Mouse (Mus musculus): ENCODE measurements around the gene Psors1c2. TPM values are rescaled to one million over a fixed set of nuclear protein-coding genes. Genes with fewer than 3 reads are reported as not detected.

Gene Psors1c2
- polyA plus RNA-seq, 1 experiment from 2014 or later = 1.9 TPM

DNA sequence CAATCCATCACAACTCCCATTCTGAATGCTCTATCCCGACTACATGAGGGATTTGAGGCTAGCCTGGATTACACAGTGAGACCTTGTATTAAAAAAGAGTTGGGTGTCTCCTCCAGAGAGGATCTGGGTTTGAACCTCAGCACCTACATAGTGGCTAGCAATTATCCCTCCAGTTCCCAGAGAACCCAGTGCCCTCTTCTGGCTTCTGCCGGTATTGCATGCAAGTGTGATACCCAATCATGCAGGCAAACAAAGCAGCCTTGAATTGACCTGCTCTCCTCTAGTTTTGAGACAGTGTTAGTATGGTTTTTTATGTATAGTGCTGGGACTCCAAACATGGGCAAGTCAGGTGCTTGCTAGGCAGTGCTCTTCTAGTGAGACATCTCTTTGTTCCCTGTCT, 19.1 kb upstream of the Psors1c2 start:
- H3K4me1 ChIP-seq (ENCODE audit: control insufficient read depth, insufficient read depth, low read length) = peaks cover 12% of the 10 kb centered on the region; the same call in 1 of the 2 replicates
- DNase-seq (ENCODE audit: low spot score) (no peak), ATAC-seq (ENCODE audit: low read depth) (no peak)
- no peaks in the 10 kb centered on the region for H3K9me3 ChIP-seq (ENCODE audit: control insufficient read depth, low read length)
- peaks cover 8% of the 10 kb centered on the region; the same call in 1 of the 2 replicates for H3K36me3 ChIP-seq (ENCODE audit: control insufficient read depth, insufficient read depth, low read length)
- peak overlapping the region; percentile 83 for H3K4me2 ChIP-seq (ENCODE audit: low read depth, low read length)
- WGBS = 24% methylated on average over 2 of the region's 2 CpGs
- H3K9ac ChIP-seq (ENCODE audit: low read depth, low read length) = peak overlapping the region; percentile 63; the same call in 1 of the 2 replicates
- no peak overlapping the region for H3K27ac ChIP-seq (replicated peaks; ENCODE audit: low read depth, low read length)
- no peaks in the 10 kb centered on the region for H3K27me3 ChIP-seq (replicated peaks; ENCODE audit: control insufficient read depth, insufficient read depth, low read length)
- no peak overlapping the region; the same call in 1 of the 2 replicates for H3K4me3 ChIP-seq (ENCODE audit: low read depth, low read length)

DNA sequence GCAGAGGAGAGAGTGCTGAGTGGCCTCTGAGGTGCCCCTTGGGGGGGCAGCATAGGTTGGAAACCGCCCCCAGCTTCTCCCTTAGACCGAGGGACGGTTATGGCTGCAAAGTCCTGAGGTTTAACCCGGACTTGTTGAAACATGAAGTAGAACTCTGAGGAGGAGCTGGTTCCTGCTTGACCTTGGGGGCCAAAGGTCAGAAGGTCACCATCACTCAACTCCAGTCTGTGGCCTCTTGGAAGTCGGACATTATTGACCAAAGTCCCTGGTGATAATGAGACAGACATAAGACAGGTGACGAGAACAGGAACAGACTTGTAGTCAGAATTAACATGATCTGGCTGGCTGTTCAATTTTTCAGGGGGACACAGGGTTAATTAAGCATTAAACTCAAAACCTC, 18.2 kb upstream of the Psors1c2 start:
- Histone ChIP-seq H3K27ac (replicated peaks; ENCODE audit: low read depth, low read length) (no peak overlapping the region), H3K4me1 (ENCODE audit: control insufficient read depth, insufficient read depth, low read length) (peaks cover 12% of the 10 kb centered on the region; the same call in 1 of the 2 replicates), H3K27me3 (replicated peaks; ENCODE audit: control insufficient read depth, insufficient read depth, low read length) (no peaks in the 10 kb centered on the region), H3K9me3 (ENCODE audit: control insufficient read depth, low read length) (no peaks in the 10 kb centered on the region), H3K9ac (ENCODE audit: low read depth, low read length) (peak overlapping the region; percentile 63), H3K36me3 (ENCODE audit: control insufficient read depth, insufficient read depth, low read length) (peaks cover 8% of the 10 kb centered on the region; the same call in 1 of the 2 replicates), H3K4me3 (ENCODE audit: low read depth, low read length) (peak overlapping the region; percentile 65), H3K4me2 (ENCODE audit: low read depth, low read length) (peak overlapping the region; percentile 83)
- 46% methylated on average over 6 of the region's 6 CpGs for WGBS
- ATAC-seq (ENCODE audit: low read depth) = no peak
- DNase-seq (ENCODE audit: low spot score) = no peak

DNA sequence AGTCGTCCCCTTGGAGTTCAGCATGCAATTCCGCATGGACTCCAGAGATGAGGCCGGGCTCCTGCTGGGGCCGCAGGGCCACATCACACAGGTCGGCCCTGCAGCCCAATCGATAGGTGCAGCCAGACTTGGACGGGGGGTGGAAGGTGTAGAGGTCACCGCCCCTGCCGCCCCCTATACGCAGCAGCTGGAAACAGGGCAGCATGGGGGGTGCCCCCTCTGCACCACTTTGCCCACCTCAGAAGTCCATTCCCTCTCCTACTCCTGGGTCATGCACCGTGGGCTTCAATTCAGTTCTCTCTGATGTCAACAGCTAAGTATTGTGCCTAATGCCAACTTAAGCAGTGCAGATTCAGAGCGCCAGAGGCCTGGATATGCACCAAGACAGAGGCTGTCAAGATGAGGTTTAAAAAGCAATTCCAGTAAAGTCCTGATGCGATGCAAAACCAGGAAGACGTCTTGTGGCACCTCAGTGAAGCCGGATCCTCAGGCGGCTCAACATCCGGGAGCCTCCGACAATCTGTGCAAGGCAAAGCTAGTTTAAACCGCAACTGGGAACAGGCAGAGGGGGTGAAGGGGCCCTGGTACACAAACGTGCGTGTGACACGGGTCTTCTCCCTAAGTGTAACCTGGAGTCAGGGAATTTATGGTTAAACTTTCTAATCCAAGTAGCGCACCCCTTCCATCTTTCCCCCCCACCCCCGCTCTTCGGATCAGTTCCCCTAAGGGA, 16.9 kb upstream of the Psors1c2 start:
- Histone ChIP-seq H3K9ac (ENCODE audit: low read depth, low read length) (peak overlapping the region; percentile 63), H3K4me3 (ENCODE audit: low read depth, low read length) (peak overlapping the region; percentile 65), H3K9me3 (ENCODE audit: control insufficient read depth, low read length) (no peaks in the 10 kb centered on the region), H3K27me3 (replicated peaks; ENCODE audit: control insufficient read depth, insufficient read depth, low read length) (no peaks in the 10 kb centered on the region), H3K4me1 (ENCODE audit: control insufficient read depth, insufficient read depth, low read length) (peaks cover 12% of the 10 kb centered on the region; the same call in 1 of the 2 replicates), H3K36me3 (ENCODE audit: control insufficient read depth, insufficient read depth, low read length) (peaks cover 12% of the 10 kb centered on the region; the same call in 1 of the 2 replicates), H3K27ac (replicated peaks; ENCODE audit: low read depth, low read length) (no peak overlapping the region), H3K4me2 (ENCODE audit: low read depth, low read length) (peak overlapping the region; percentile 83)
- DNase-seq (ENCODE audit: low spot score) (peak; percentile 58), ATAC-seq (ENCODE audit: low read depth) (no peak)
- WGBS = 4% methylated on average over 19 of the region's 25 CpGs

DNA sequence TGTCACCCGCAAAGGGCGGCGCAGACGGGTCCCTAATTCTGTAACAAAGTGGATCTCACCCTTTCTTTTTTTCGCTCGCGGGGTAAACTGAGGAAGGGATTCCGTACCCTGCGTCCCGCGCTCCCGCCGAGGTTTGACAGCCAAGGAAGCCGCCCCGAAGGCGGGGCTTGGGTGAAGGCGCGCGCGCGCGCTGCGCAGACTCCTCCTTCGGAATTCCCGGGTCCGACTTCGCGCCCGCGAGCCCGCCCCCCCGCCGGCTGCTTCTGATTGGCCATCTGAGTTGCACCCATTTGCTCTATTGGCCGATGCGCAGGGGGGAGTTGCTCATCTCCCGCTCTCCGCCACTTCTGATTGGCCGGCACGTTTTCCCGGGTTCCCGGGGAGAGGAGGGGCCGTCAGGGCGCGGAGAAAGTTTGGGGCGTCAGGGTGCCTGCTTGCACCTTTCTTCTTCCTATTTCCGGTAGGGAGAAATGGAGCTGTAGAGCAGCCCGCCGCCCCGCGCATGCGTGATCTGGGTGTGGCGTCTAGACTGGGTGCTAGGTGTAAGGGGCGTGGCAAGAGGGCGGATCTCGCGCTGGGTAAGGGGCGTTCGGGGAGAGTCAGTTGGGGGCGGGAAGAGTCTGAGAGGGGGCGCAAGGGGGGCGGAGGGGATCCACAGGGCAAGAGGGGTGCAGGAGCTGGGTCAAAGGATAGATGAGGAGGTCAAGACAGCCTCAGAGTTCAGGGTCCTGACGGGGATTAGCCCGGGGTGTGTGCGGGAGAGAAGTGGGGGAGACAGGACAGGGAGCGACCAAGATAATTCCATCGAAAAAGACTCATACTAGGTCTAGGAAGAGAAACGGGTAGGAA, 16.1 kb upstream of the Psors1c2 start, which contains the start of the genes Tcf19 and Cchcr1:
TSS of gene Tcf19 (minus strand) at position 173 of the 849 bp plus-strand sequence.
TSS of gene Cchcr1 (plus strand) at position 449 of the 849 bp plus-strand sequence.
- Histone ChIP-seq H3K4me1 (ENCODE audit: control insufficient read depth, insufficient read depth, low read length) (peaks cover 12% of the 10 kb centered on the region; the same call in 1 of the 2 replicates), H3K4me3 (ENCODE audit: low read depth, low read length) (peak within 1 kb of the TSS; percentile 65), H3K9me3 (ENCODE audit: control insufficient read depth, low read length) (no peaks in the 10 kb centered on the region), H3K27ac (replicated peaks; ENCODE audit: low read depth, low read length) (peak within 1 kb of the TSS; percentile 69), H3K9ac (ENCODE audit: low read depth, low read length) (peak within 1 kb of the TSS; percentile 66), H3K36me3 (ENCODE audit: control insufficient read depth, insufficient read depth, low read length) (peaks cover 18% of the 10 kb centered on the region; the same call in 1 of the 2 replicates), H3K27me3 (replicated peaks; ENCODE audit: control insufficient read depth, insufficient read depth, low read length) (no peaks in the 10 kb centered on the region), H3K4me2 (ENCODE audit: low read depth, low read length) (peak within 1 kb of the TSS; percentile 83)
- ATAC-seq (ENCODE audit: low read depth) = peak; percentile 97
- DNase-seq (ENCODE audit: low spot score) = peak; percentile 99
- WGBS = under 1% methylated on average over 44 of the region's 67 CpGs

DNA sequence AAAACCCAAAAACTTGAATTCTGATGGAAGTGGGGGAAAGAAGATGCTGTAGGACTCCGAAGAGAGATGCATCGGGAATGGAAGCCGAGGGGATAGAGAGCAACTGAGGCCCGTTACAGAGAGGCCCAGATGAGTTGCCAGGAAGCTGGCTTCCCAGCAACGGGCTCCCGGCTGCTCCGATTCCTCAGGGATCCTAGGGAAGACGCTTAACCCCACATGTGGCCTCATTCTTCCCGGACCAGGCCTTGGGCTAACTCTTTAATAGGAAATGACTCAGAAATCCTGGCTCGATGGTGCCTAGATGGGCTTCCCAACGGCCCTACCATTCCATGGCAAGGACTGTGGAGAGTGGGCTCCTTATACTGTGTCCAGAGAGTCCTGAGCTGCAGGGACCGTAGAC, 15.5 kb upstream of the Psors1c2 start:
- no peak for ATAC-seq (ENCODE audit: low read depth)
- Histone ChIP-seq H3K4me3 (ENCODE audit: low read depth, low read length) (peak overlapping the region; percentile 65), H3K9me3 (ENCODE audit: control insufficient read depth, low read length) (no peaks in the 10 kb centered on the region), H3K27ac (replicated peaks; ENCODE audit: low read depth, low read length) (peak overlapping the region; percentile 69), H3K4me2 (ENCODE audit: low read depth, low read length) (peak overlapping the region; percentile 83), H3K36me3 (ENCODE audit: control insufficient read depth, insufficient read depth, low read length) (peaks cover 21% of the 10 kb centered on the region), H3K27me3 (replicated peaks; ENCODE audit: control insufficient read depth, insufficient read depth, low read length) (no peaks in the 10 kb centered on the region), H3K9ac (ENCODE audit: low read depth, low read length) (peak overlapping the region; percentile 66), H3K4me1 (ENCODE audit: control insufficient read depth, insufficient read depth, low read length) (peaks cover 12% of the 10 kb centered on the region; the same call in 1 of the 2 replicates)
- WGBS = 7% methylated on average over 11 of the region's 12 CpGs
- no peak for DNase-seq (ENCODE audit: low spot score)

DNA sequence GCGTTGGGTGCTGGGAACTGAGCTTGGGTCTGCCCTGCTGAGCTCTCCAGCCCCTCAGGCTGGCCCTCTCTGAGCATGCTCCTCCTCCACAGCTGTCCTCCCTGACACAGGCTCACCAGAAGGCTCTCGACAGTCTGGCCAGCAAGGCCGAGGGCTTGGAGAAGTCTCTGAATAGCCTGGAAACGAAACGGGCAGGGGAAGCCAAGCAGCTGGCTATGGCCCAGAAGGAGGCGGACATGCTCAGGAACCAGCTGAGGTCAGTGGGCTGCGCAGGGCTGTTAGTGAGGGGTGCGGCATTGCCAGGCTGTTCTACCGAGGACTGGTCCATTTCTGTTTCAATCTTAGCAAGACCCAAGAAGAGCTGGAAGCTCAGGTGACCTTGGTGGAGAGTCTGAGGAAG, 8.6 kb upstream of the Psors1c2 start:
- ATAC-seq (ENCODE audit: low read depth) = no peak
- H3K9ac ChIP-seq (ENCODE audit: low read depth, low read length) = no peak overlapping the region
- 81% methylated on average over 9 of the region's 9 CpGs for WGBS

DNA sequence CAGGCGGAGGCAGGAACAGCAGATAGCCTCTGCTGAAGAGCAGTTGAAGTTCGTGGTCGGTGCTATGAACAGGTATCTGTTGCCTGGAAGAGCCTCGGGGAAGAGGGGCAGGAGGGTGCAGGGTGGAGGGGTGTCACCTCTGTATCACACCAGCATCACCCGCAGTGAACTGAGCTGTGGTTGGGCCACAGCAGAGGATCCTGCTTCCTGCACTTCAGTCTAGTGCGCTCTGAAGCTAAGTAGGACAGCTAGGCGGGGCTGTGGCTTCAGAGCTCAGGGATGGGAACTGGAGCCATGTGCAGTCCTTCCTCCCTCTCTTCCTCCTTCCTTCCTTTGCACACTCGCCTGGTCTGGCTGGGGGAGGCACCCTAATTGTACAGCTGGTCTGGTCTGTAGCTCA, 6.4 kb upstream of the Psors1c2 start:
- Histone ChIP-seq H3K36me3 (ENCODE audit: control insufficient read depth, insufficient read depth, low read length) (peaks cover 79% of the 10 kb centered on the region), H3K9ac (ENCODE audit: low read depth, low read length) (no peak overlapping the region), H3K27me3 (replicated peaks; ENCODE audit: control insufficient read depth, insufficient read depth, low read length) (no peaks in the 10 kb centered on the region), H3K4me3 (ENCODE audit: low read depth, low read length) (no peak overlapping the region), H3K4me1 (ENCODE audit: control insufficient read depth, insufficient read depth, low read length) (no peaks in the 10 kb centered on the region), H3K9me3 (ENCODE audit: control insufficient read depth, low read length) (no peaks in the 10 kb centered on the region), H3K4me2 (ENCODE audit: low read depth, low read length) (no peak overlapping the region), H3K27ac (replicated peaks; ENCODE audit: low read depth, low read length) (no peak overlapping the region)
- DNase-seq (ENCODE audit: low spot score) (no peak), ATAC-seq (ENCODE audit: low read depth) (no peak)
- WGBS = 77% methylated on average over 8 of the region's 8 CpGs

More for the DNA sequence above, 8.6 kb upstream of the Psors1c2 start:
- no peak overlapping the region for H3K27ac ChIP-seq (replicated peaks; ENCODE audit: low read depth, low read length)
- H3K27me3 ChIP-seq (replicated peaks; ENCODE audit: control insufficient read depth, insufficient read depth, low read length) = no peaks in the 10 kb centered on the region
- H3K4me3 ChIP-seq (ENCODE audit: low read depth, low read length) = no peak overlapping the region
- no peaks in the 10 kb centered on the region for H3K4me1 ChIP-seq (ENCODE audit: control insufficient read depth, insufficient read depth, low read length)
- peaks cover 72% of the 10 kb centered on the region for H3K36me3 ChIP-seq (ENCODE audit: control insufficient read depth, insufficient read depth, low read length)
- no peaks in the 10 kb centered on the region for H3K9me3 ChIP-seq (ENCODE audit: control insufficient read depth, low read length)
- no peak overlapping the region for H3K4me2 ChIP-seq (ENCODE audit: low read depth, low read length)
- DNase-seq (ENCODE audit: low spot score) = no peak

DNA sequence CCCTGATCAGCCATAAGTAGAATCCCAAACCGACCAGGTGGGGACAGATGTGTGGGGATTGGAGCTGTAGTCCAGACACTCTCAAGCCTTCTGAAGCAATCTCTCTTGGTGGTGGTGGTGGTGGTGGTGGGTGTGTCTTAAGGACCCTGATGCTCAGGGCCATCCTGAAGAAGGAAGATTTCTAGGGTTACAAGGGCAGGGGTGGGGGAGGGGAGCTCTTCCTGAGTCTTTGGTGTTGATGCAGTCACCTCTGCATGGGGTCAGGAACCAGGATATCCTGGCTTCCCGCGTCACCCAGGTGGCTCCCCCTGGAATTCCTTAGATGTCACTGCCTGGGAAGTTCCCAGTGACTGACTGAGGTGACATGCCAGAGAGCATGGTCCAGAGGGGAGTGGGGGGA, 641 bp upstream of the Psors1c2 start:
- DNase-seq (ENCODE audit: low spot score) = no peak
- no peaks in the 10 kb centered on the region for H3K27me3 ChIP-seq (replicated peaks; ENCODE audit: control insufficient read depth, insufficient read depth, low read length)
- H3K4me2 ChIP-seq (ENCODE audit: low read depth, low read length) = no peak overlapping the region
- no peak overlapping the region for H3K4me3 ChIP-seq (ENCODE audit: low read depth, low read length)
- no peak overlapping the region for H3K9ac ChIP-seq (ENCODE audit: low read depth, low read length)
- ATAC-seq (ENCODE audit: low read depth) = no peak
- no peaks in the 10 kb centered on the region for H3K4me1 ChIP-seq (ENCODE audit: control insufficient read depth, insufficient read depth, low read length)
- 15% methylated on average over 3 of the region's 3 CpGs for WGBS
- no peak overlapping the region for H3K27ac ChIP-seq (replicated peaks; ENCODE audit: low read depth, low read length)
- H3K36me3 ChIP-seq (ENCODE audit: control insufficient read depth, insufficient read depth, low read length) = peaks cover 34% of the 10 kb centered on the region
- no peaks in the 10 kb centered on the region for H3K9me3 ChIP-seq (ENCODE audit: control insufficient read depth, low read length)
